Mouse (Mus musculus) liver, embryonic 14.5 days (tissue): ENCODE results near the gene Cetn2. TPM values are rescaled to one million over a fixed set of nuclear protein-coding genes. Genes with fewer than 3 reads are reported as not detected.

Experiments
- ATAC-seq: fragments of 200-750 bp; cut with Nextera tagmentation; 2 replicates; pipeline ENCODE4 v1.8.0; 2017; ENCODE audit warnings: moderate number of reproducible peaks, mild to moderate bottlenecking, moderate library complexity; ENCODE audit not compliant: insufficient read depth
- DNase-seq, 3 experiments: peaks; one replicate each; pipeline ENCODE4 v3.0.0-alpha.2; 2012 to 2013; ENCODE audit warnings: low read depth in 3 of 3, low spot score in 3 of 3
- H3K27ac ChIP-seq: fragments of 300-500 bp; sonication (generic); 2 replicates; pipeline ENCODE4 v1.5.1; 2014; ENCODE audit warnings: moderate library complexity, mild to moderate bottlenecking, control low read depth, inconsistent platforms
- H3K27me3 ChIP-seq: fragments of 300-500 bp; sonication (generic); 2 replicates; pipeline ENCODE4 v1.6.1; 2014; ENCODE audit warnings: mild to moderate bottlenecking, low read length, moderate library complexity; ENCODE audit not compliant: control insufficient read depth, insufficient read depth
- H3K36me3 ChIP-seq: fragments of 300-500 bp; sonication (generic); replicated peaks from 2 replicates; pipeline ENCODE4 v1.6.1; 2014; ENCODE audit warnings: low read depth; ENCODE audit not compliant: control insufficient read depth, insufficient read depth
- H3K4me1 ChIP-seq, 2 experiments: fragments of 200-500 bp in 1 of 2; fragments of 300-500 bp in 1 of 2; sonication (generic) in 1 of 2; replicated peaks; 2 replicates each; pipeline ENCODE4 v1.6.1; 2012 to 2014; ENCODE audit warnings: antibody characterized with exemption in 1 of 2, inconsistent platforms in 1 of 2, low read length in 1 of 2; ENCODE audit not compliant: control insufficient read depth in 2 of 2, insufficient read depth in 2 of 2
- H3K4me2 ChIP-seq: fragments of 300-500 bp; sonication (generic); 2 replicates; pipeline ENCODE4 v1.6.1; 2014; ENCODE audit warnings: low read depth, mild to moderate bottlenecking, control low read depth, moderate library complexity
- H3K4me3 ChIP-seq, 2 experiments: fragments of 200-500 bp in 1 of 2; fragments of 300-500 bp in 1 of 2; sonication (generic) in 1 of 2; 2 replicates each; pipeline ENCODE4 v1.5.1; 2012 to 2014; ENCODE audit warnings: low read depth in 2 of 2, low read length in 2 of 2, mild to moderate bottlenecking in 2 of 2, control low read depth in 1 of 2, inconsistent platforms in 1 of 2, moderate library complexity in 1 of 2; ENCODE audit not compliant: insufficient read depth in 1 of 2
- H3K9ac ChIP-seq: fragments of 300-500 bp; sonication (generic); replicated peaks from 2 replicates; pipeline ENCODE4 v1.6.1; 2014; ENCODE audit warnings: mild to moderate bottlenecking, control low read depth, moderate library complexity
- H3K9me3 ChIP-seq: fragments of 300-500 bp; sonication (generic); 2 replicates; pipeline ENCODE4 v1.6.1; 2016; ENCODE audit warnings: low read length, mixed read lengths; ENCODE audit not compliant: control insufficient read depth
- CTCF ChIP-seq: IDR thresholded peaks from 2 replicates; pipeline ENCODE4 v1.5.1; 2016; ENCODE audit warnings: antibody characterized with exemption, low read depth, control low read depth
- EP300 ChIP-seq: IDR thresholded peaks from 2 replicates; pipeline ENCODE4 v1.6.1; 2016; ENCODE audit warnings: antibody characterized with exemption, low read depth
- WGBS: fragments of 180-500 bp; shearing (Covaris S2); extraction: QIAGEN DNeasy Blood & Tissue Kit; methylation state at CpG from one replicate; pipeline ENCODE4 v1.1.7; 2014; ENCODE audit not compliant: insufficient replicate concordance; 5-methylcytosine and 5-hydroxymethylcytosine counted together
- polyA plus RNA-seq, 2 experiments: library from polyadenylated mRNA; depleted of rRNA in 1 of 2; stranded (reverse) in 1 of 2; unstranded in 1 of 2; fragments of >200 nt; fragmentation: Nextera tagmentation in 1 of 2; extraction: Ambion mirVana in 1 of 2; gene quantifications; 2 replicates each; pipeline versions ENCODE4 v1.2.1 to v1.2.3; 2012 to 2014

Cetn2 gene
- polyA plus RNA-seq (2012; rRNA removed) (7.7 and 12.6 TPM in 2 replicates), polyA plus RNA-seq (2014; fragmentation: Nextera tagmentation; extraction: Ambion mirVana) (34.7 and 36.9 TPM in 2 replicates)

DNA sequence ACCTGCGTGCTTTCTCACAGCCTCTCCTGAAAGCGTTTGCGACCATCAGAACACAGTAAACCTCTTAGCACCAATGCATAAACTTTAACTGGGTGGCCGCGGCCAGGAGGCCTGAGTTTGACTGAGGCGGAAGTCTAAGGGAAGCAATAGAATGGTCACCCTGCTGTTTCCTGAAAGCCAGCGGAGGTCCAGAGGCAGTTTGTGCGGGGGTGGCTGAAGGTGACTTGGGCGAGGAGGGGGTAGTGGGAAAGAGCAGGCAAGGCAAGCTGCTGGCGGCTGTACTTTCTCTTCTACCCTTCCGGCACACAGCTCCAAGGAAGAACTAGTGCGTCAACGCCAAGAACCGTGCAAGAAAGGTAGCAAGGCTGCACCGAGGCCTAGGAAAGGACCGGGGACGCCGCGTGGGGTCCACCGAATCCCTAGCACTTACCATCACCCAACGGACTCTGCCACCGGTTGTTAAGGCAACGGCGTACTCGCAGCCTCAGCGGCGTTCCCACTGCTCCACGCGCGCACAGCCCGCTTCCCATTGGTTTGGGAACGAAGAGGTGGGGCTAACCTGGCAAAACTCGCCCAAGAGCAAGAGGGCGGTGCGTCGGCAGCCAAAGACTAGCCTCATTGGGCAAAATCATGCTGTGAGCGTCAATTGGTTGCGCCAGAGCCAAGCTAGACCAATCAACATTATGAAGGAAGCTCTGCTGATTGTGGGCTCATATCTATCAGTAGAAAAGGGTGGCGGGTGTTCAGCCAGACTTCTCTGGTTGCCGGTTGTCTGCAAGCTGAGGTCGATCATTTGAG, at the start of gene Cetn2, which contains the start of gene Nsdhl:
TSS of gene Cetn2 (minus strand) at position 528 of the 798 bp plus-strand sequence.
TSS of gene Nsdhl (plus strand) at position 674 of the 798 bp plus-strand sequence.
- ATAC-seq (peak; percentile 99), DNase-seq (peak; percentile 87 to 90 (median 87))
- H3K4me3 ChIP-seq = peak within 1 kb of the TSS; percentile 69 to 70
- 0 out of 4 replicates have a peak, but pooled peaks cover 0 to 2% of the 10 kb centered on the region in 2 experiments for H3K4me1 ChIP-seq
- H3K9ac ChIP-seq = peak within 1 kb of the TSS; percentile 58
- H3K4me2 ChIP-seq = peak within 1 kb of the TSS; percentile 77
- H3K27me3 ChIP-seq = no peaks in the 10 kb centered on the region
- WGBS = 10% methylated on average over 41 of the region's 41 CpGs
- TF ChIP-seq CTCF = no peak
- TF ChIP-seq EP300 = no peak
- H3K27ac ChIP-seq = peak within 1 kb of the TSS; percentile 18; the same call in 1 of the 2 replicates
- no peaks in the 10 kb centered on the region for H3K36me3 ChIP-seq
- no peaks in the 10 kb centered on the region for H3K9me3 ChIP-seq

DNA sequence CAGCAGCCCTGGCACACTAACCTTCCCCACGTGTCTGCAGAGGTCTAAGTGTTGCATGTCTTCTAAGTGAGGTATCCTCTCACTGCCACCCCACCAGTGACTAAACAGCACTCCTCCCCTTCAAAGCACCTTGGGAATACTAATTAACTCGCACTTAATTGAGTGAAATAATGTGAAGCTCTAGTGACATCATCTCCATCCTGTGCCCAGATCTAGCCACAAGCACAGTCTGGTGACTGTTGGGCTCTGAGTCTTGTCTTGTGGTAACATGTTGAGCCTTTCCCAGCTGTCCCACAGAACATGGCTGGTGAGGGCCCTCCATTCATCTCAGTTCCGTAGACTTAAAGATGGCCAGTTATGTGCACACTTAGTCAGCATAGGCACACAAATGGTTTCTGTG, 44.5 kb upstream of the Cetn2 start:
- WGBS = 56% methylated on average over 3 of the region's 3 CpGs
- Histone ChIP-seq H3K4me1 (no peaks in the 10 kb centered on the region), H3K9me3 (no peaks in the 10 kb centered on the region), H3K9ac (no peak overlapping the region), H3K4me3 (no peak overlapping the region), H3K36me3 (no peaks in the 10 kb centered on the region), H3K27ac (no peak overlapping the region), H3K4me2 (no peak overlapping the region), H3K27me3 (no peaks in the 10 kb centered on the region; the same call in 1 of the 2 replicates)
- ATAC-seq = no peak
- no peak for DNase-seq
- TF ChIP-seq EP300 (no peak), CTCF (no peak)

GRCm38 (mm10) chrX:72961511-72961910, 43.3 kb upstream of the Cetn2 start:
- no peak overlapping the region for H3K4me3 ChIP-seq
- DNase-seq (no peak), ATAC-seq (no peak)
- H3K4me1 ChIP-seq = no peaks in the 10 kb centered on the region
- TF ChIP-seq CTCF = no peak
- no peak for TF ChIP-seq EP300
- no peak overlapping the region for H3K9ac ChIP-seq
- H3K27ac ChIP-seq = no peak overlapping the region
- H3K9me3 ChIP-seq = no peaks in the 10 kb centered on the region
- no peaks in the 10 kb centered on the region for H3K36me3 ChIP-seq
- no peaks in the 10 kb centered on the region; the same call in 1 of the 2 replicates for H3K27me3 ChIP-seq
- 57% methylated on average over 3 of the region's 3 CpGs for WGBS
- H3K4me2 ChIP-seq = no peak overlapping the region

DNA sequence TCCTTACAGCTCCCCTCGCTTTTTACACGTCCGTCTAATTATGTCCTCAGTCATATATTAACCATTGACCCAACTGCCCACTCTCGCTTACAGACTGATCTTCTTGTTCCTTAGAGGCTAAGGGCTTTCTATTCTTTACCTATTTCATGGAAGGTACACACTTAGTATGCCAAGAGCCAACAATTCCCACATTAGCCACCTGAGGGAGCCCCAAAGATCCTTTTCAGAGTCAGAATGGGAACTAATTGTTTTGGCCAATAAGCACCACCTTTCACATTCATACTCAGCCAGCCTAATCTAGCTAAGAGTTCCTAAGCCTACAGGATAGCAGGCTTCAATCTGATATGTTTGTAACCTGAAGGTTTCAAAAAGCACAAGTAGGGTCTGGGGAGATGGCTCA, 42.2 kb upstream of the Cetn2 start:
- WGBS = 56% methylated on average over 4 of the region's 4 CpGs
- no peak overlapping the region for H3K27ac ChIP-seq
- ATAC-seq = no peak
- H3K27me3 ChIP-seq = no peaks in the 10 kb centered on the region; the same call in 1 of the 2 replicates
- no peak overlapping the region for H3K4me2 ChIP-seq
- H3K4me3 ChIP-seq = no peak overlapping the region
- TF ChIP-seq EP300 = no peak
- TF ChIP-seq CTCF = peak; percentile 8; the same call in 1 of the 2 replicates
- no peak overlapping the region for H3K9ac ChIP-seq
- H3K36me3 ChIP-seq = no peaks in the 10 kb centered on the region
- H3K4me1 ChIP-seq = no peaks in the 10 kb centered on the region
- no peaks in the 10 kb centered on the region for H3K9me3 ChIP-seq
- DNase-seq = no peak

- H3K27me3 ChIP-seq = no peaks in the 10 kb centered on the region
- no peak overlapping the region for H3K27ac ChIP-seq
- no peaks in the 10 kb centered on the region for H3K4me1 ChIP-seq
- no peak overlapping the region for H3K4me3 ChIP-seq
- 67% methylated on average over 4 of the region's 4 CpGs for WGBS
- H3K4me2 ChIP-seq = no peak overlapping the region
- ATAC-seq = no peak
- no peak for DNase-seq
- TF ChIP-seq CTCF (no peak), EP300 (no peak)
- no peaks in the 10 kb centered on the region for H3K9me3 ChIP-seq
- H3K9ac ChIP-seq = no peak overlapping the region
- no peaks in the 10 kb centered on the region for H3K36me3 ChIP-seq
These were observed 38.3 kb upstream of the Cetn2 start for GRCm38 (mm10) chrX:72956486-72956885.
